8 mouse cellular contexts compared by ENCODE assay signal in the genomic region with DNA sequence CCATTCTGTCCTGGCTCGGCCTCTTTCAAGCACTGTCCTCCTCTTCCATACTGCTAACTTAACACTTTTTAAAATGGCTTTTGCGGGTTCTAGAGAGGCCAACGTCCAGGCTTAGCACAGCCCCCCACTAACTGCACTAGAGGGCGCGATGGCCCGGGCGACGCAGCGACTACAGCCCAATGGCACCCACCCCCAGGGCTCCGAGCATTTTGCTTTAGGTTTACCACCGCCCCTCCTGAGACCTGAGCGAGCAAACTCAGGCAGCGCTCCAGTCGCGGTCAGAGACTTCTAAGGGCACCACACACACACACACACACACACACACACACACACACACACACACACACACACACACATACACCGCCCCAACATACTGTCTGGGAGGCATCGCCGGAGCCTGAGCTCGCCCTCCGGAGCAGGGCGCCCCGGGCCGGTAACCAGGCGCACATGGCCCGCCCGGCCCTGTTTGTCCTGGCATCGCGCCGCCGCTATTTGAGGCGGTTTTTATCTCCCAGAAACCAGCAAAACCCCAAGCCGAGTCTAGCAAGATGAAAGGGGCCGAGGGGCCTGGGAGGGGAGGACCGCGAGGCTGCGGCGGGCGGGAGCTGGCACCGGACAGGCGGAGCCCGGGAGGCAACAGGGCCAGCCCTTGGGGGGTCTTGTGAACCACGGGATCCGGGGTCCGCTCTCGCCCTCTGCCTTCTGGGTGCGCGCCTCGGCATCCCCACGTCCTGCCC. TPM values are rescaled to one million over a fixed set of nuclear protein-coding genes. Genes with fewer than 3 reads are reported as not detected.
DNase-seq lines count a peak whose midpoint lies in the region; ATAC-seq lines count a peak whose summit lies in the region.

No protein-coding gene starts in this region.

- peak overlapping the region; percentile 99 for H3K4me2 ChIP-seq in forebrain, embryonic 15.5 days (replicated peaks)

- H3K9me3 ChIP-seq in forebrain, embryonic 15.5 days: no peaks in the 10 kb centered on the region
- H3K9me3 ChIP-seq in hindbrain, embryonic 10.5 days: no peaks in the 10 kb centered on the region

- H3K9ac ChIP-seq in forebrain, embryonic 15.5 days (replicated peaks): peak overlapping the region; percentile 71

- DNase-seq in cerebellum, postnatal 10 days: peak; percentile 70
- DNase-seq in cerebellum, adult 9-11 months: no peak
- peak; percentile 68 for DNase-seq in adrenal gland, postnatal 10 days
- DNase-seq in hindbrain, embryonic 10.5 days (ENCODE audit: low spot score): peak; percentile 86
- DNase-seq in layer of hippocampus, adult 9-11 months: peak; percentile 44
- DNase-seq in mesoderm, embryonic 11.5 days (ENCODE audit: low read depth, low spot score): peak; percentile 59
- DNase-seq in splenic B cell, adult 2 months (ENCODE audit: low read depth, low spot score): peak; percentile 30

- H3K4me3 ChIP-seq in forebrain, embryonic 15.5 days: peak overlapping the region; percentile 64
- peak overlapping the region; percentile 65 for H3K4me3 ChIP-seq in hindbrain, embryonic 10.5 days

- WGBS in forebrain, embryonic 15.5 days: under 1% methylated on average over 47 of the region's 49 CpGs
- under 1% methylated on average over 49 of the region's 49 CpGs for WGBS in hindbrain, embryonic 10.5 days

- peak overlapping the region; percentile 64 for H3K27ac ChIP-seq in forebrain, embryonic 15.5 days (replicated peaks)
- peak overlapping the region; percentile 97 for H3K27ac ChIP-seq in hindbrain, embryonic 10.5 days

- H3K27me3 ChIP-seq in forebrain, embryonic 15.5 days: peaks cover 36% of the 10 kb centered on the region
- H3K27me3 ChIP-seq in hindbrain, embryonic 10.5 days (ENCODE audit: insufficient read depth, poor library complexity, severe bottlenecking): peaks cover 45% of the 10 kb centered on the region
- no peaks in the 10 kb centered on the region for H3K27me3 ChIP-seq in splenic B cell, adult 2 months (ENCODE audit: control insufficient read depth, insufficient read depth, low read length, poor library complexity, severe bottlenecking)

- peak; percentile 47 for ATAC-seq in forebrain, embryonic 15.5 days (replicated peaks)

- no peaks in the 10 kb centered on the region for H3K36me3 ChIP-seq in forebrain, embryonic 15.5 days
- no peaks in the 10 kb centered on the region for H3K36me3 ChIP-seq in hindbrain, embryonic 10.5 days
- H3K36me3 ChIP-seq in splenic B cell, adult 2 months (ENCODE audit: control insufficient read depth, insufficient read depth, low read length, poor library complexity, severe bottlenecking): no peaks in the 10 kb centered on the region

- peaks cover 28% of the 10 kb centered on the region for H3K4me1 ChIP-seq in forebrain, embryonic 15.5 days
- H3K4me1 ChIP-seq in hindbrain, embryonic 10.5 days (replicated peaks): peaks cover 60% of the 10 kb centered on the region

RNA-seq across cellular contexts. Expression of a gene that starts 4.7 kb away (rescaled TPM):
- total RNA-seq in adrenal gland, postnatal 10 days (2021): 10 to 100 TPM; 21.4 to 24.7 TPM
- 42.6 and 44.9 TPM in 2 replicates for polyA plus RNA-seq in forebrain, embryonic 15.5 days (2015; fragmentation: Nextera tagmentation; extraction: Ambion mirVana)
- polyA plus RNA-seq in hindbrain, embryonic 10.5 days (2016; fragmentation: Nextera tagmentation; extraction: Ambion mirVana): 102 and 122 TPM in 2 replicates

RNA-seq across cellular contexts. Expression of a gene that starts 11.7 kb away (rescaled TPM):
- 1 to 10 TPM in 1 of 2 experiments, under 1 TPM in 1; 0.15 to 2.3 TPM for total RNA-seq in adrenal gland, postnatal 10 days (2021)
- polyA plus RNA-seq in forebrain, embryonic 15.5 days (2015; fragmentation: Nextera tagmentation; extraction: Ambion mirVana): 0.36 and 0.40 TPM in 2 replicates
- polyA plus RNA-seq in hindbrain, embryonic 10.5 days (2016; fragmentation: Nextera tagmentation; extraction: Ambion mirVana): 1.0 and 1.2 TPM in 2 replicates

RNA-seq across cellular contexts. Expression of a gene that starts 23.8 kb away (rescaled TPM):
- total RNA-seq in adrenal gland, postnatal 10 days (2021): 10 to 100 TPM; 50.0 to 62.5 TPM
- polyA plus RNA-seq in forebrain, embryonic 15.5 days (2015; fragmentation: Nextera tagmentation; extraction: Ambion mirVana): 98.2 and 108 TPM in 2 replicates
- 119 and 120 TPM in 2 replicates for polyA plus RNA-seq in hindbrain, embryonic 10.5 days (2016; fragmentation: Nextera tagmentation; extraction: Ambion mirVana)

RNA-seq across cellular contexts. Expression of a gene that starts 29.4 kb away (rescaled TPM):
- 100 to 1,000 TPM; 342 to 354 TPM for total RNA-seq in adrenal gland, postnatal 10 days (2021)
- polyA plus RNA-seq in forebrain, embryonic 15.5 days (2015; fragmentation: Nextera tagmentation; extraction: Ambion mirVana): 467 and 474 TPM in 2 replicates
- 331 and 368 TPM in 2 replicates for polyA plus RNA-seq in hindbrain, embryonic 10.5 days (2016; fragmentation: Nextera tagmentation; extraction: Ambion mirVana)

RNA-seq across cellular contexts. Expression of a gene that starts 50.6 kb away (rescaled TPM):
- total RNA-seq in adrenal gland, postnatal 10 days (2021): 10 to 100 TPM; 67.8 to 83.4 TPM
- polyA plus RNA-seq in forebrain, embryonic 15.5 days (2015; fragmentation: Nextera tagmentation; extraction: Ambion mirVana): 5.4 and 5.6 TPM in 2 replicates
- polyA plus RNA-seq in hindbrain, embryonic 10.5 days (2016; fragmentation: Nextera tagmentation; extraction: Ambion mirVana): 6.1 and 9.3 TPM in 2 replicates
